Mouse (Mus musculus): ENCODE data around the gene Dnajc27.

The Dnajc27 gene

GRCm38 (mm10) chr12:4080311-4080710, 2.1 kb upstream of the Dnajc27 start:
- in situ Hi-C loops (cut with MboI, MseI): no loop called here

DNA sequence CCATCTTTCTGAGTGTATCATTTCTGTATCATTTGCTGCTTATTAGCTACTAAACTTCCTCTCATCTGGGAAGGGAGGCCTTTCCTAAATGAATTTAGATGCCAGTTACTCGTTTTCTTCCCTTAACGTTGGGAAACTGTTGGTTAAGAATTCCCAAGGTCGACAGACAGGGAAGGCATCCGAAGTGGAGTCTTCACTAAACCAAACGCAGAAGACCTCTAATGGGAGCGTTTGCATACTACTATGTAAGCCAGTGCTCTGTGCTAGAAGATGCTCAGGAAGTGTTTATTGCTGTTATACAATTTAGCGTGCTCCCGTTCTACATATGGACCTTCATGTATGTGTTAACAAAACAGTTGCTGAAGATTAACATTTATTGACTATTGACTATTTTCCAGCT, 1.1 kb downstream of the Dnajc27 start:
- in situ Hi-C loops (cut with MboI, MseI): no loop called here

GRCm38 (mm10) chr12:4107383-4107782, 25.0 kb downstream of the Dnajc27 start:
- in situ Hi-C loops (cut with MboI, MseI): no loop called here

DNA sequence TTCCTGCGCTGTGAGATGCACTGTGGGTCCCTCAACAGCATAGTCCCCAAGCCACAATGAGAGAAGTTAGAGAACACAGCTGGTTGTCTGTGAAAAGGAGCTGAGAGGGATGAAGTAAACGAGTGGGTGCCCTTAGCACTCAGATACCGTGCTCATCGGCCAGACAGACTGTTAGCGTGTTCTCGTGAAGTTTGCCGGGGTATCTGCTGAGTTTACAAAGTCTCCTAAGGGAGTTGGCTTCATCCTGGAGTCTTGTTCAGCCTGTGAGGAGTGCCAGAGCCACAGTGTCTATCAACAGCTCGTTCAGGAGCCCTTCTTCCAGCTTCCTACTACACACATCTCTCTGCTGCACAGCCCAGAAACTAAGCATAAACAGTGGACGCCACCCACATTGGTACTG, 33.7 kb downstream of the Dnajc27 start:
- in situ Hi-C loops (cut with MboI, MseI): no loop called here

GRCm38 (mm10) chr12:4117136-4117535, 34.8 kb downstream of the Dnajc27 start:
- in situ Hi-C loops (cut with MboI, MseI): no loop called here

- in situ Hi-C loops (cut with MboI, MseI): no loop called here
Observed at GRCm38 (mm10) chr12:4117579-4117978, 35.2 kb downstream of the Dnajc27 start.

- in situ Hi-C loops (cut with MboI, MseI): no loop called here
Observed at GRCm38 (mm10) chr12:4127346-4127745, 45.0 kb downstream of the Dnajc27 start.

DNA sequence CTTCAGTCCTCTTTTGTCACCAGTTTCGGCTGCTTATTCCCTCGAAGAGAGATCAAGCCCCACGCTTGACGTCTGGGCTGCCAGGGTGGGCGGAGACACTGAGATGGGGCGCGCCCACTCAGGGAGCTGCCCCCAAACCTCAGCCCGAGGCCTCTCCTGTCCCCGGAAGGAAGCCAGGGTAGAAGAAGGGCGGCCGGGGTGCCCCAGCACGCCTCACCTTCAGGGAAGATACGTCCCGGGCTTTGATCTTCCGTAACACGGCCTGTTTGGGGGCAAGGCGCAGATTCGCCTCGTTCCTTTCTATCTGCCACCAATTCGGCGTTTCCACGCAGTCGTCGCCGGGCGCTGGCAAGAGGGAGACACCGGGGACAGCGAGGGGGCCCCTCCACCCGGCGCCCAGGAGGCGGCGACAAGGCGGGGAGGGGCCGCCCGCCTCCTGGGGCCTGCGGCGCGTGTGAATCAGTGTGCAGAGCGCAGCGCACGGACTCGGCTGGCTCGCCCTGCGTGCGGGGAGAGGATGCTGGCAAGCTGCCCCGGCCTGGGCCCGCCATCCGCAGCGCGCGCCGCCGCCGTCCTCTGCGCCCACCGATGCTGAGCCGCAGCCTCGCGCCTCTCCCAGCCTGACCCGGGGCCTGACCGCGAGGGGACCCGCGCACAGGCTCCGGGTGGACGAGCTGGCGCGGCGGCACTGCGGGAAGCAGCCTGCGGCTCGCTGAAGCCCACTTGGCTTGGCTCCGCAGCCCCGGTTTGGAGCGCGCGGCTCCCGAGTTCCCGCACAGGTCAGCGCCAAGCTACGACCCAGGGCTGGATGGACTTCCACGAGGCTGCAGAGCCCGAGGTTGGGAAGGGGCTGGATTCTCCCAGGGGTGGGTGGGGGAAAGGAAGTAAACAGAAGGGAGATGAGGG, 50.8 kb downstream of the Dnajc27 start, which contains the start of gene Adcy3:
Gene Adcy3 (plus strand): TSS at position 163 of the 906 bp plus-strand sequence.
- in situ Hi-C loops (cut with MboI, MseI): no loop called here

DNA sequence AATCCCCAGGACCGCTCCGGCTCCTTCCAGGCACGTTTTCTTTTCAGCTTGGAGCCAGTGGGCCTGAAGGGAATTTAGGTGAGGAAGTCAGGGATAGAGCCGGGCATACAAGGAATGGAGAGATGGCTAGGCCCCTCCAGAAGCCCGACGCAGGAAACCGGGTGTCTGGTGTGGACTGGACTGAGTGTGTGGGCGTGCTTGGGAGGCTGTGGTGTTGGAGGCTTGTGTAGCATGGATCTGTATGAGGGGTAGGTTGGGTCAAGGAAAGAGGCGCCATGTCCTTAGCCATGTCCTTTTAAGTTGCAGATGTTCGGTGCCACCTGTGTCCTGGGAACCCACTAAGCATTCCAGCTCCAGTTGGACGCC, 51.4 kb downstream of the Dnajc27 start:
- in situ Hi-C loops (cut with MboI, MseI): no loop called here

GRCm38 (mm10) chr12:4143179-4143578, 60.8 kb downstream of the Dnajc27 start:
- in situ Hi-C loops (cut with MboI, MseI): loop anchor here (5.0 kb wide), 1 partner anchor 64 kb away; no protein-coding TSS in a partner anchor

DNA sequence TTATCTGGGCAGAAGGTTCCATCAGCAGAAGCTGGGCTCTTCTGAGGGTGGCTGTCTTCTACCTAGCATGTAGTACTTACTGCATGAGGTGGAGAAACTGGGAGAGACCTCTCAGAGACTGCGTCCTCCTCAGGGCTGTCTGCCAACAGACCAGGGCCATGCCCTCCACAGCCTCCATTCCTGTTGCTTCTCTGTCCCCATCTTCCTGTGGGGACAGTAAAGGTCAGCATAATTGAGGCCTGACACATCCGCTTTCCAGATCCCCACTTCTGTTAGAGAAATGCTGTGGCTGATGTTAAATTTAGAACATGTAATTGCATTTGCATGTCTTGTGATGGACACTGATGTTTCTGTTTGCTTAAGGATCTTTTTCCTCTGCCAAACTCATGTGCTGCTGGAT, 68.6 kb downstream of the Dnajc27 start:
- in situ Hi-C loops (cut with MboI, MseI): no loop called here

GRCm38 (mm10) chr12:4151969-4152368, 69.6 kb downstream of the Dnajc27 start:
- in situ Hi-C loops (cut with MboI, MseI): no loop called here

DNA sequence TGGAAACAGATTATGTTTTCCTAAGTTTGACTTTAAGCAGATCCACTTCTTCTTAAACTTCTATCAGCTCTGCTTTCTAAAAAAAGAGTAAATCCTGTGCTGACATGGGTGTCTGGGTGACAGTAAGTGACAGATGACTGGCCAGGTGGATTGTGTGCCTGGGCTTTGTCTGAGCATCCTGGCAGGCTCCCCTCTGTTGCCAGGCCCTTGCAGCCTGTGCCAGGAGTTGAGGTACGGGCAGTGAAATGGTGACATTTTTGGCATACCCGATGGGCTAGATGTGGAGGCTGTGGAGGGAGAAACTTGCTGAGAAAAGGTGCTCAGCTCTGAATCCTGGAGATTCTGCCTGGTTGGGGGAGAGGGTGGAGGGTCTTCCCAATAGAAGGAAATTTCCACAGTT, 75.1 kb downstream of the Dnajc27 start:
- in situ Hi-C loops (cut with MboI, MseI): no loop called here

- in situ Hi-C loops (cut with MboI, MseI): no loop called here
Observed at GRCm38 (mm10) chr12:4158179-4158578, 75.8 kb downstream of the Dnajc27 start.

- in situ Hi-C loops (cut with MboI, MseI): no loop called here
Observed at GRCm38 (mm10) chr12:4158868-4159632, 76.7 kb downstream of the Dnajc27 start.
